Mouse (Mus musculus) heart, embryonic 14.5 days (tissue): ENCODE data around the gene Hoxb5. TPM values are rescaled to one million over a fixed set of nuclear protein-coding genes. Genes with fewer than 3 reads are reported as not detected.

Experiments
- ATAC-seq: fragments of 200-750 bp; cut with Nextera tagmentation; 2 replicates; pipeline ENCODE4 v1.8.0; 2017; ENCODE audit warnings: low read depth, moderate TSS enrichment; ENCODE audit not compliant: insufficient number of reproducible peaks, insufficient read depth, low FRiP score
- H3K27ac ChIP-seq, 2 experiments: fragments of 200-500 bp in 1 of 2; fragments of 300-500 bp in 1 of 2; sonication (generic) in 1 of 2; replicated peaks in 1 of 2; 2 replicates each; pipeline ENCODE4 v1.5.1; 2012 to 2014; ENCODE audit warnings: low read depth in 2 of 2, low read length in 2 of 2, control low read depth in 1 of 2, mild to moderate bottlenecking in 1 of 2, mixed read lengths in 1 of 2; ENCODE audit not compliant: control insufficient read depth in 1 of 2, insufficient read depth in 1 of 2
- H3K27me3 ChIP-seq: fragments of 300-500 bp; sonication (generic); 2 replicates; pipeline ENCODE4 v1.6.1; 2014; ENCODE audit warnings: mild to moderate bottlenecking, low read length, control low read depth; ENCODE audit not compliant: control insufficient read depth, insufficient read depth
- H3K36me3 ChIP-seq: fragments of 300-500 bp; sonication (generic); 2 replicates; pipeline ENCODE4 v1.6.1; 2014; ENCODE audit warnings: mild to moderate bottlenecking, control low read depth, low read length, mixed read lengths; ENCODE audit not compliant: control insufficient read depth, insufficient read depth
- H3K4me1 ChIP-seq, 2 experiments: fragments of 200-500 bp in 1 of 2; fragments of 300-500 bp in 1 of 2; sonication (generic) in 1 of 2; 2 replicates each; pipeline ENCODE4 v1.6.1; 2012 to 2014; ENCODE audit warnings: low read length in 2 of 2, control low read depth in 1 of 2, mixed read lengths in 1 of 2; ENCODE audit not compliant: control insufficient read depth in 2 of 2, insufficient read depth in 2 of 2
- H3K4me2 ChIP-seq: fragments of 300-500 bp; sonication (generic); 2 replicates; pipeline ENCODE4 v1.6.1; 2014; ENCODE audit warnings: mild to moderate bottlenecking, low read length
- H3K4me3 ChIP-seq, 2 experiments: fragments of 200-500 bp in 1 of 2; fragments of 300-500 bp in 1 of 2; sonication (generic) in 1 of 2; 2 replicates each; pipeline ENCODE4 v1.5.1; 2012 to 2014; ENCODE audit warnings: low read length in 2 of 2, mild to moderate bottlenecking in 2 of 2, control low read depth in 1 of 2, low read depth in 1 of 2, moderate library complexity in 1 of 2; ENCODE audit not compliant: control insufficient read depth in 1 of 2, insufficient read depth in 1 of 2
- H3K9ac ChIP-seq: fragments of 300-500 bp; sonication (generic); 2 replicates; pipeline ENCODE4 v1.6.1; 2014; ENCODE audit warnings: mild to moderate bottlenecking, low read length
- H3K9me3 ChIP-seq: fragments of 300-500 bp; sonication (generic); 2 replicates; pipeline ENCODE4 v1.6.1; 2016; ENCODE audit warnings: low read length, control low read depth; ENCODE audit not compliant: control insufficient read depth
- WGBS: fragments of 180-500 bp; shearing (Covaris S2); extraction: QIAGEN DNeasy Blood & Tissue Kit; methylation state at CpG from one replicate; pipeline ENCODE4 v1.1.7; 2014; 5-methylcytosine and 5-hydroxymethylcytosine counted together
- polyA plus RNA-seq: library from polyadenylated mRNA; unstranded; fragments of >200 nt; fragmentation: Nextera tagmentation; extraction: Ambion mirVana; gene quantifications from 2 replicates; pipeline ENCODE4 v1.2.1, GENCODE M21; 2014

The Hoxb5 gene
- polyA plus RNA-seq = 0.27 TPM in 1 of 2 replicates, not detected in the other

GRCm38 (mm10) chr11:96303151-96304099, at the start of gene Hoxb5:
TSS of gene Hoxb5 (plus strand) at chr11:96303336.
- H3K4me2 ChIP-seq = peak within 1 kb of the TSS; percentile 53
- no peak within 1 kb of the TSS for H3K27ac ChIP-seq
- H3K27me3 ChIP-seq = peaks cover 100% of the 10 kb centered on the region
- no peaks in the 10 kb centered on the region for H3K36me3 ChIP-seq
- H3K4me3 ChIP-seq = peak within 1 kb of the TSS; percentile 0 to 16; a peak in 3 of 4 replicates
- no peak for ATAC-seq
- no peaks in the 10 kb centered on the region for H3K9me3 ChIP-seq
- WGBS = 1% methylated on average over 69 of the region's 69 CpGs
- no peak within 1 kb of the TSS for H3K9ac ChIP-seq
- H3K4me1 ChIP-seq = peaks cover 0 to 2% of the 10 kb centered on the region in 2 experiments; a peak in 1 of 4 replicates

GRCm38 (mm10) chr11:96254221-96254620, 48.9 kb upstream of the Hoxb5 start:
- peaks cover 97% of the 10 kb centered on the region for H3K27me3 ChIP-seq
- H3K36me3 ChIP-seq = no peaks in the 10 kb centered on the region
- no peak overlapping the region for H3K9ac ChIP-seq
- H3K4me1 ChIP-seq = no peaks in the 10 kb centered on the region; a peak in 1 of 4 replicates
- WGBS = under 1% methylated on average over 11 of the region's 11 CpGs
- no peaks in the 10 kb centered on the region for H3K9me3 ChIP-seq
- no peak overlapping the region for H3K27ac ChIP-seq
- no peak overlapping the region for H3K4me2 ChIP-seq
- no peak overlapping the region for H3K4me3 ChIP-seq
- no peak for ATAC-seq

DNA sequence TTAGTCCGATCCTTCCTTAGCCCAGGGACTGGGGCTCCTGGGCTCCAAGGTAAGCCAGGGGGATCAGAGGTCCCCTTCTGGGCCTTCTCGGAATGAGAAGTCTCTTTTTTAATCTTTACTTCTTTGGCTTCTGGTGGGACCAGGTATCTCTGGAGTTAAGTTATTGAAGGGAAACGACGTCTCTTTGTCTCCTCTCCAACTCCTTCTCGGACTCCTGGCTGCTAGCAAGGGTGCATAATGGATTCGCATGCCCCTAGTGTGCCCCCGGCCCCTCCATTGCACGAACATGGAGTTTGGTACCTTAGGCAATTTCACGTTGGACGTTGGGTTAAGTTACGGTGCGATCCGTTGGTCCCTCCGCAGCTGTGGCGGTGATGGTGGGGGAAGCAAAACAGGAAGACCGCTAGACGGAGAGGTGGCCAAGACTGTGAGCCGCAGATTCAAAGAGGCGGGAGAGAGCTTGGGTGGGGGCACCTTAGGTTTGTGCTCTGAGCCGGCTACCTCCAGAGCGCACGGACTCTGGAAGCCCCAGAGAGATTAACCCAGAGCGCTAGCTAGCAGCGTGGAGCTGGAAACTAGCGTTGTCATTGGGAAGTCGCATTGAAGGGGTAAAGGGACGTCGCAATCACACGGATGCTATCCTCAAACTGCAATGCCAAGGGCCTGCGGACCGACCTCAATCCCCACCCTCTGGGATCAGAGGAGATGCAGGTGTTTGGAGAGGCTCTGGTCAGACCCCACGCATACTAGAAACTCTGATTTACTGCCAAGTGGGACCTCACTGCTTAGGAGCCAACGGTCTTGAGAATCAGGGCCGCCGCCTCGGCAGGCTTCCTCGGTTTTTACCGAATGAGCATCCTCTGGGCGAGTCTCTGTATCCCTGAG, 47.8 kb upstream of the Hoxb5 start:
- 2% methylated on average over 39 of the region's 39 CpGs for WGBS

GRCm38 (mm10) chr11:96255996-96256445, 47.1 kb upstream of the Hoxb5 start:
- Histone ChIP-seq H3K4me3 (no peak overlapping the region), H3K27ac (no peak overlapping the region), H3K9ac (no peak overlapping the region), H3K4me1 (no peaks in the 10 kb centered on the region; a peak in 1 of 4 replicates), H3K9me3 (no peaks in the 10 kb centered on the region), H3K4me2 (no peak overlapping the region), H3K36me3 (no peaks in the 10 kb centered on the region), H3K27me3 (peaks cover 97% of the 10 kb centered on the region)
- 5% methylated on average over 14 of the region's 14 CpGs for WGBS
- ATAC-seq = no peak

More for the DNA sequence above, 47.8 kb upstream of the Hoxb5 start:
- ATAC-seq = no peak
- no peaks in the 10 kb centered on the region; a peak in 1 of 4 replicates for H3K4me1 ChIP-seq
- no peak overlapping the region for H3K4me3 ChIP-seq
- H3K4me2 ChIP-seq = no peak overlapping the region
- no peaks in the 10 kb centered on the region for H3K36me3 ChIP-seq
- no peak overlapping the region for H3K9ac ChIP-seq
- peaks cover 97% of the 10 kb centered on the region for H3K27me3 ChIP-seq
- no peaks in the 10 kb centered on the region for H3K9me3 ChIP-seq
- H3K27ac ChIP-seq = no peak overlapping the region

GRCm38 (mm10) chr11:96257141-96257540, 46.0 kb upstream of the Hoxb5 start:
- Histone ChIP-seq H3K27me3 (peaks cover 98% of the 10 kb centered on the region), H3K4me3 (no peak overlapping the region), H3K4me2 (no peak overlapping the region), H3K27ac (no peak overlapping the region), H3K4me1 (no peaks in the 10 kb centered on the region), H3K36me3 (no peaks in the 10 kb centered on the region), H3K9me3 (no peaks in the 10 kb centered on the region), H3K9ac (no peak overlapping the region)
- 30% methylated on average over 2 of the region's 2 CpGs for WGBS
- no peak for ATAC-seq

GRCm38 (mm10) chr11:96259038-96259437, 44.1 kb upstream of the Hoxb5 start:
- H3K4me1 ChIP-seq = no peaks in the 10 kb centered on the region
- ATAC-seq = no peak
- peaks cover 98% of the 10 kb centered on the region for H3K27me3 ChIP-seq
- no peak overlapping the region for H3K27ac ChIP-seq
- no peak overlapping the region for H3K4me2 ChIP-seq
- H3K9ac ChIP-seq = no peak overlapping the region
- H3K4me3 ChIP-seq = no peak overlapping the region
- H3K9me3 ChIP-seq = no peaks in the 10 kb centered on the region
- 0% methylated on average over 2 of the region's 2 CpGs for WGBS
- no peaks in the 10 kb centered on the region for H3K36me3 ChIP-seq

- peaks cover 98% of the 10 kb centered on the region for H3K27me3 ChIP-seq
- H3K4me3 ChIP-seq = no peak overlapping the region
- WGBS = 4% methylated on average over 1 of the region's 1 CpGs
- H3K4me2 ChIP-seq = no peak overlapping the region
- no peak overlapping the region for H3K9ac ChIP-seq
- no peaks in the 10 kb centered on the region for H3K36me3 ChIP-seq
- H3K9me3 ChIP-seq = no peaks in the 10 kb centered on the region
- no peaks in the 10 kb centered on the region for H3K4me1 ChIP-seq
- no peak for ATAC-seq
- no peak overlapping the region for H3K27ac ChIP-seq
Observed at GRCm38 (mm10) chr11:96259511-96259910, 43.6 kb upstream of the Hoxb5 start.
